Comparison of ENCODE assay signal across 12 mouse cellular contexts in genomic region chr5:74880669-74881226, GRCm38 (mm10).
DNase-seq lines count a peak whose midpoint lies in the region; ATAC-seq and TF ChIP-seq lines count a peak whose summit lies in the region.
"Had no signal": no experiment of that assay in that cellular context is flagged by ENCODE, and none has a peak within 500 bp of the region (broad histone marks: within the 10 kb centered on the region; RNA-seq: fewer than 3 reads in every experiment).

No protein-coding gene starts in this region.

- no peaks in the 10 kb centered on the region for H3K36me3 ChIP-seq in heart, embryonic 10.5 days
- H3K36me3 ChIP-seq in limb, embryonic 14.5 days (ENCODE audit: control insufficient read depth, insufficient read depth, low read length): no peaks in the 10 kb centered on the region
- no peaks in the 10 kb centered on the region for H3K36me3 ChIP-seq in forebrain, embryonic 16.5 days (ENCODE audit: control insufficient read depth, insufficient read depth)
- H3K36me3 ChIP-seq: hindbrain, embryonic 15.5 days had no signal

- ATAC-seq in limb, embryonic 14.5 days (ENCODE audit: low FRiP score, low read depth): peak; percentile 75
- ATAC-seq in forebrain, embryonic 16.5 days: no peak

- 57% methylated on average over 10 of the region's 10 CpGs for whole genome bisulfite sequencing in heart, embryonic 10.5 days
- 51% methylated on average over 10 of the region's 10 CpGs for WGBS in limb, embryonic 14.5 days
- 73% methylated on average over 10 of the region's 10 CpGs for WGBS in forebrain, embryonic 16.5 days

- no peak overlapping the region for H3K9ac ChIP-seq in limb, embryonic 14.5 days (ENCODE audit: low read depth, low read length, severe bottlenecking)
- H3K9ac ChIP-seq in forebrain, embryonic 16.5 days (replicated peaks; ENCODE audit: low read depth, low read length): no peak overlapping the region
- H3K9ac ChIP-seq: hindbrain, embryonic 15.5 days had no signal

- peaks cover 39% of the 10 kb centered on the region for H3K4me1 ChIP-seq in heart, embryonic 10.5 days
- peaks cover 5% of the 10 kb centered on the region; the same call in 1 of the 2 replicates for H3K4me1 ChIP-seq in limb, embryonic 14.5 days (ENCODE audit: control insufficient read depth, insufficient read depth, low read length)
- H3K4me1 ChIP-seq in forebrain, embryonic 16.5 days (replicated peaks; ENCODE audit: control insufficient read depth, insufficient read depth, low read length): 0 out of 2 replicates have a peak, but pooled peaks cover 5% of the 10 kb centered on the region
- H3K4me1 ChIP-seq: hindbrain, embryonic 15.5 days; megakaryocyte, embryonic 14.5 days had no signal

- no peak overlapping the region for H3K4me3 ChIP-seq in heart, embryonic 10.5 days
- no peak overlapping the region for H3K4me3 ChIP-seq in limb, embryonic 14.5 days (replicated peaks; ENCODE audit: low read length)
- no peak overlapping the region for H3K4me3 ChIP-seq in forebrain, embryonic 16.5 days (replicated peaks; ENCODE audit: low read length)
- H3K4me3 ChIP-seq: hindbrain, embryonic 15.5 days; megakaryocyte, embryonic 14.5 days had no signal

- no peaks in the 10 kb centered on the region for H3K9me3 ChIP-seq in heart, embryonic 10.5 days
- no peaks in the 10 kb centered on the region for H3K9me3 ChIP-seq in limb, embryonic 14.5 days (ENCODE audit: control insufficient read depth, low read length)
- H3K9me3 ChIP-seq in forebrain, embryonic 16.5 days (ENCODE audit: control insufficient read depth, low read length): no peaks in the 10 kb centered on the region
- H3K9me3 ChIP-seq: hindbrain, embryonic 15.5 days had no signal

- TF ChIP-seq POLR2A in limb, embryonic 14.5 days (IDR thresholded peaks at IDR 0.05; ENCODE audit: borderline replicate concordance, extremely low read depth, insufficient read depth, insufficient read length): no peak

- intact Hi-C loops in heart, postnatal 25 days (cut with DNase I): no loop called here

- H3K27me3 ChIP-seq in heart, embryonic 10.5 days (ENCODE audit: insufficient read depth, poor library complexity, severe bottlenecking): peaks cover 6% of the 10 kb centered on the region; the same call in 1 of the 2 replicates
- H3K27me3 ChIP-seq in limb, embryonic 14.5 days (ENCODE audit: control insufficient read depth, insufficient read depth, low read length): no peaks in the 10 kb centered on the region
- no peaks in the 10 kb centered on the region for H3K27me3 ChIP-seq in forebrain, embryonic 16.5 days (replicated peaks; ENCODE audit: control insufficient read depth, insufficient read depth, low read length)
- H3K27me3 ChIP-seq: hindbrain, embryonic 15.5 days had no signal

- DNase-seq in heart, embryonic 10.5 days (ENCODE audit: low spot score): no peak
- DNase-seq in heart, postnatal 25 days (ENCODE audit: low spot score): no peak
- DNase-seq in ovary, adult 18-20 months (ENCODE audit: low spot score): peak; percentile 12
- DNase-seq in ovary, postnatal 36 days (ENCODE audit: low spot score): no peak
- peak; percentile 72 for DNase-seq in limb, embryonic 14.5 days (ENCODE audit: low spot score)
- peak; percentile 29 for DNase-seq in testis, postnatal 14 days (ENCODE audit: low spot score)
- no peak for DNase-seq in right cerebral cortex, postnatal 25 days
- DNase-seq: cerebellum, adult 2 months; right cerebral cortex, adult 18-20 months had no signal

- H3K4me2 ChIP-seq in limb, embryonic 14.5 days (replicated peaks; ENCODE audit: low read depth, low read length, severe bottlenecking): no peak overlapping the region
- H3K4me2 ChIP-seq in forebrain, embryonic 16.5 days (ENCODE audit: low read length): no peak overlapping the region
- H3K4me2 ChIP-seq: hindbrain, embryonic 15.5 days had no signal

- H3K27ac ChIP-seq in heart, embryonic 10.5 days: 0 out of 2 replicates have a peak overlapping the region, but pooled peaks have one; percentile 16
- no peak overlapping the region for H3K27ac ChIP-seq in limb, embryonic 14.5 days (replicated peaks; ENCODE audit: low read depth, low read length)
- H3K27ac ChIP-seq in forebrain, embryonic 16.5 days (ENCODE audit: low read length): no peak overlapping the region
- H3K27ac ChIP-seq: hindbrain, embryonic 15.5 days had no signal

Comparison
In these comparisons a context has a peak if more than half of its experiments do, and no peak if none do; other contexts are left out.
1. DNase-seq: peak in ovary, adult 18-20 months (single experiment), limb, embryonic 14.5 days (single experiment) and testis, postnatal 14 days (single experiment); none in heart, embryonic 10.5 days (single experiment), heart, postnatal 25 days (single experiment), ovary, postnatal 36 days (single experiment) and right cerebral cortex, postnatal 25 days (single experiment).